Mouse (Mus musculus) forebrain, embryonic 13.5 days (tissue): ENCODE data around the gene Vsx2. TPM values are rescaled to one million over a fixed set of nuclear protein-coding genes. Genes with fewer than 3 reads are reported as not detected.

Source experiments
- ATAC-seq: fragments of 200-750 bp; cut with Nextera tagmentation; 2 replicates; pipeline ENCODE4 v1.8.0; 2017
- H3K27ac ChIP-seq: fragments of 300-500 bp; sonication (generic); 2 replicates; pipeline ENCODE4 v1.5.1; 2015; ENCODE audit warnings: inconsistent platforms, mild to moderate bottlenecking, moderate library complexity
- H3K27me3 ChIP-seq: fragments of 300-500 bp; sonication (generic); 2 replicates; pipeline ENCODE4 v1.6.1; 2015; ENCODE audit warnings: mild to moderate bottlenecking, inconsistent platforms
- H3K36me3 ChIP-seq: fragments of 300-500 bp; sonication (generic); 2 replicates; pipeline ENCODE4 v1.6.1; 2015; ENCODE audit warnings: mild to moderate bottlenecking, inconsistent platforms; ENCODE audit not compliant: poor library complexity, severe bottlenecking
- H3K4me1 ChIP-seq: fragments of 300-500 bp; sonication (generic); 2 replicates; pipeline ENCODE4 v1.6.1; 2015; ENCODE audit warnings: inconsistent platforms
- H3K4me2 ChIP-seq: fragments of 300-500 bp; sonication (generic); 2 replicates; pipeline ENCODE4 v1.6.1; 2015; ENCODE audit warnings: inconsistent platforms, mild to moderate bottlenecking, moderate library complexity
- H3K4me3 ChIP-seq: fragments of 300-500 bp; sonication (generic); 2 replicates; pipeline ENCODE4 v1.5.1; 2015; ENCODE audit warnings: mild to moderate bottlenecking, inconsistent platforms
- H3K9ac ChIP-seq: fragments of 300-500 bp; sonication (generic); 2 replicates; pipeline ENCODE4 v1.6.1; 2015; ENCODE audit warnings: mild to moderate bottlenecking, inconsistent platforms
- H3K9me3 ChIP-seq: fragments of 300-500 bp; sonication (generic); replicated peaks from 2 replicates; pipeline ENCODE4 v1.6.1; 2016; ENCODE audit warnings: inconsistent platforms
- WGBS: fragments of 180-500 bp; shearing (Covaris S2); methylation state at CpG from one replicate; pipeline ENCODE4 v1.1.7; 2015; 5-methylcytosine and 5-hydroxymethylcytosine counted together
- polyA plus RNA-seq: library from polyadenylated mRNA; unstranded; fragments of >200 nt; fragmentation: Nextera tagmentation; extraction: Ambion mirVana; gene quantifications from 2 replicates; pipeline ENCODE4 v1.2.1, GENCODE M21; 2015

Gene Vsx2
- polyA plus RNA-seq, 1 experiment from 2014 or later: not detected

- no peak for ATAC-seq
- Histone ChIP-seq H3K9me3 (0 out of 2 replicates have a peak, but pooled peaks cover 3% of the 10 kb centered on the region), H3K27ac (no peak overlapping the region), H3K4me3 (no peak overlapping the region), H3K27me3 (peaks cover 38% of the 10 kb centered on the region), H3K36me3 (no peaks in the 10 kb centered on the region), H3K4me2 (no peak overlapping the region), H3K4me1 (peaks cover 8% of the 10 kb centered on the region; the same call in 1 of the 2 replicates), H3K9ac (no peak overlapping the region)
- 64% methylated on average over 11 of the region's 11 CpGs for WGBS
These were observed 8.3 kb downstream of the Vsx2 start for GRCm38 (mm10) chr12:84577768-84578439.

- 31% methylated on average over 5 of the region's 5 CpGs for WGBS
- Histone ChIP-seq H3K4me3 (no peak overlapping the region), H3K36me3 (no peaks in the 10 kb centered on the region), H3K4me1 (peaks cover 8% of the 10 kb centered on the region; the same call in 1 of the 2 replicates), H3K9me3 (peaks cover 3% of the 10 kb centered on the region; the same call in 1 of the 2 replicates), H3K9ac (no peak overlapping the region), H3K27ac (no peak overlapping the region), H3K27me3 (peaks cover 33% of the 10 kb centered on the region), H3K4me2 (no peak overlapping the region)
- ATAC-seq: no peak
These were observed 8.8 kb downstream of the Vsx2 start for GRCm38 (mm10) chr12:84578440-84578770.

- no peak overlapping the region for H3K4me3 ChIP-seq
- no peak overlapping the region for H3K27ac ChIP-seq
- H3K4me1 ChIP-seq: peaks cover 8% of the 10 kb centered on the region; the same call in 1 of the 2 replicates
- peaks cover 3% of the 10 kb centered on the region; the same call in 1 of the 2 replicates for H3K9me3 ChIP-seq
- H3K36me3 ChIP-seq: no peaks in the 10 kb centered on the region
- peaks cover 17% of the 10 kb centered on the region for H3K27me3 ChIP-seq
- H3K9ac ChIP-seq: no peak overlapping the region
- ATAC-seq: no peak
- 93% methylated on average over 2 of the region's 2 CpGs for WGBS
- H3K4me2 ChIP-seq: no peak overlapping the region
These were observed 11.7 kb downstream of the Vsx2 start for GRCm38 (mm10) chr12:84581285-84581684.

- Histone ChIP-seq H3K4me3 (peak overlapping the region; percentile 45), H3K36me3 (no peaks in the 10 kb centered on the region), H3K27ac (peak overlapping the region; percentile 72), H3K9me3 (no peaks in the 10 kb centered on the region), H3K9ac (peak overlapping the region; percentile 61), H3K4me2 (peak overlapping the region; percentile 76), H3K27me3 (peaks cover 9% of the 10 kb centered on the region), H3K4me1 (peaks cover 13% of the 10 kb centered on the region)
- peak; percentile 86 for ATAC-seq
- WGBS: under 1% methylated on average over 52 of the region's 54 CpGs
These were observed 20.5 kb downstream of the Vsx2 start for GRCm38 (mm10) chr12:84589825-84590761.

GRCm38 (mm10) chr12:84598324-84598723 lies 28.8 kb downstream of the Vsx2 start:
- Histone ChIP-seq H3K4me2 (no peak overlapping the region), H3K9ac (no peak overlapping the region), H3K27me3 (peaks cover 9% of the 10 kb centered on the region; the same call in 1 of the 2 replicates), H3K4me1 (no peaks in the 10 kb centered on the region), H3K36me3 (peaks cover 11% of the 10 kb centered on the region), H3K27ac (no peak overlapping the region), H3K9me3 (no peaks in the 10 kb centered on the region), H3K4me3 (no peak overlapping the region)
- ATAC-seq: no peak
- 24% methylated on average over 8 of the region's 8 CpGs for WGBS

- 91% methylated on average over 7 of the region's 7 CpGs for WGBS
These were observed 34.4 kb downstream of the Vsx2 start for GRCm38 (mm10) chr12:84604001-84604400.

GRCm38 (mm10) chr12:84605860-84606259 lies 36.3 kb downstream of the Vsx2 start:
- no peak for ATAC-seq
- no peaks in the 10 kb centered on the region for H3K27me3 ChIP-seq
- WGBS: 81% methylated on average over 7 of the region's 7 CpGs
- no peaks in the 10 kb centered on the region for H3K4me1 ChIP-seq
- no peak overlapping the region for H3K4me3 ChIP-seq
- no peak overlapping the region for H3K9ac ChIP-seq
- no peak overlapping the region for H3K27ac ChIP-seq
- no peak overlapping the region for H3K4me2 ChIP-seq
- no peaks in the 10 kb centered on the region for H3K9me3 ChIP-seq
- peaks cover 34% of the 10 kb centered on the region for H3K36me3 ChIP-seq

More at GRCm38 (mm10) chr12:84604001-84604400, 34.4 kb downstream of the Vsx2 start:
- H3K9ac ChIP-seq: no peak overlapping the region
- no peaks in the 10 kb centered on the region for H3K27me3 ChIP-seq
- no peak overlapping the region for H3K4me2 ChIP-seq
- no peak for ATAC-seq
- peaks cover 33% of the 10 kb centered on the region for H3K36me3 ChIP-seq
- no peak overlapping the region for H3K4me3 ChIP-seq
- H3K9me3 ChIP-seq: no peaks in the 10 kb centered on the region
- no peaks in the 10 kb centered on the region for H3K4me1 ChIP-seq
- H3K27ac ChIP-seq: no peak overlapping the region

GRCm38 (mm10) chr12:84611718-84612117 lies 42.2 kb downstream of the Vsx2 start:
- Histone ChIP-seq H3K27ac (no peak overlapping the region), H3K4me2 (no peak overlapping the region), H3K9me3 (no peaks in the 10 kb centered on the region), H3K4me3 (no peak overlapping the region), H3K27me3 (no peaks in the 10 kb centered on the region), H3K36me3 (peaks cover 20% of the 10 kb centered on the region; the same call in 1 of the 2 replicates), H3K9ac (no peak overlapping the region), H3K4me1 (peaks cover 11% of the 10 kb centered on the region)
- 90% methylated on average over 10 of the region's 10 CpGs for WGBS
- ATAC-seq: no peak

GRCm38 (mm10) chr12:84612518-84612917 lies 43.0 kb downstream of the Vsx2 start:
- H3K27me3 ChIP-seq: no peaks in the 10 kb centered on the region
- no peak overlapping the region for H3K4me3 ChIP-seq
- no peak for ATAC-seq
- H3K4me1 ChIP-seq: peaks cover 12% of the 10 kb centered on the region
- no peaks in the 10 kb centered on the region for H3K9me3 ChIP-seq
- peaks cover 16% of the 10 kb centered on the region; the same call in 1 of the 2 replicates for H3K36me3 ChIP-seq
- no peak overlapping the region for H3K9ac ChIP-seq
- no peak overlapping the region for H3K4me2 ChIP-seq
- WGBS: 71% methylated on average over 8 of the region's 8 CpGs
- H3K27ac ChIP-seq: no peak overlapping the region

GRCm38 (mm10) chr12:84614001-84614400 lies 44.4 kb downstream of the Vsx2 start:
- no peak for ATAC-seq
- 0 out of 2 replicates have a peak, but pooled peaks cover 7% of the 10 kb centered on the region for H3K36me3 ChIP-seq
- H3K9ac ChIP-seq: no peak overlapping the region
- peaks cover 16% of the 10 kb centered on the region for H3K4me1 ChIP-seq
- H3K4me3 ChIP-seq: no peak overlapping the region
- H3K4me2 ChIP-seq: no peak overlapping the region
- H3K27me3 ChIP-seq: no peaks in the 10 kb centered on the region
- WGBS: 83% methylated on average over 11 of the region's 11 CpGs
- no peaks in the 10 kb centered on the region for H3K9me3 ChIP-seq
- H3K27ac ChIP-seq: no peak overlapping the region; the same call in 1 of the 2 replicates

- H3K27me3 ChIP-seq: no peaks in the 10 kb centered on the region
- peaks cover 16% of the 10 kb centered on the region for H3K4me1 ChIP-seq
These were observed 45.0 kb downstream of the Vsx2 start for GRCm38 (mm10) chr12:84614524-84614923.

More at GRCm38 (mm10) chr12:84614524-84614923, 45.0 kb downstream of the Vsx2 start:
- H3K9me3 ChIP-seq: no peaks in the 10 kb centered on the region
- peak overlapping the region; percentile 18; the same call in 1 of the 2 replicates for H3K9ac ChIP-seq
- no peak overlapping the region for H3K4me3 ChIP-seq
- 72% methylated on average over 7 of the region's 7 CpGs for WGBS
- no peak overlapping the region for H3K4me2 ChIP-seq
- no peak overlapping the region; the same call in 1 of the 2 replicates for H3K27ac ChIP-seq
- ATAC-seq: no peak
- 0 out of 2 replicates have a peak, but pooled peaks cover 6% of the 10 kb centered on the region for H3K36me3 ChIP-seq
